Comparison of ENCODE assay signal across 17 mouse cellular contexts in the genomic region with DNA sequence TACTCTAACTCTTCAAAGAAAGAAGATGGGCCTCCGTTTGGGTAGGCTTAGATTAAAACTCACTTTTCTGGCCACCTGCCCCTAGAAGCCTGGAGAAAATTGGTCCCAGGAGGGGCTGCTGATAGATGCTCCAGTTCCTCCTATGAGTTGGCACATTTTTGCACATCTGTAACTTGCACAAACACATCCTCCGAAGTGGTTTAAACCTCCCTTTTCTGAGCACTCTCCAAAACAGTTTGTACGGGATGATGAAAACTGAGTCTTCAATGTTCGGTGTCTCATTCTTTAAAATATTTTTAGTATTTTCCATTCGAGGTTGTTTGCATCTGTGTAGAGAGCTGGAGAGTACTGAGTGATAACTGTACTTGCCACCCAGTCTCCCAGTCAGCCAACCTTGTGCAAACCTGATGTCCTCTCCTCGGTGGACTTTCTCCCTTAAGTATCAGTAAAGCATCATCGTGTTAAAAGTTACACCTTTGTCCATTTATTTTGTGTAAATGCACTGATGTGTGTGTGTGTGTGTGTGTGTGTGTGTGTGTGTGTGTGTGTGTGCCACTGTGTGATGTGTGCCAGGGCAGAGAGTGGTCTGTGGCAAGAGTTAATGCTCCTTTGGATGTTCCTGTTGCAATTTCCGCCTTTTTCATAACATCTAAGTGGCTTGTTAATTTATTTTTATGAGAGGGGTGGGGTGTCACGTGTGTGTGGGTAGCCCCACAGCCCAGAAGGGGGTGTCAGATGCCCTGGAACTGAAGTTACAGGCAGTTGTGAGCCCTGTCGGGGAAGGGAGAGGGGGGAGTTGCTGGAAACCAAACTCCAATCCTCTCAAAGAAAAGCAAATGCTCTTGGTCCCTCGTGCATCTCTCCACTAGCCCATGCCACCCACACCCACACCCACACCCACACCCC. TPM values are rescaled to one million over a fixed set of nuclear protein-coding genes. Genes with fewer than 3 reads are reported as not detected.
A peak's percentile ranks its signal among the peaks of the same experiment; 100 is the strongest.
DNase-seq lines count a peak whose midpoint lies in the region; ATAC-seq and TF ChIP-seq lines count a peak whose summit lies in the region.
"Had no signal": no experiment of that assay in that cellular context is flagged by ENCODE, and none has a peak within 500 bp of the region (broad histone marks: within the 10 kb centered on the region; RNA-seq: fewer than 3 reads in every experiment).

No protein-coding gene starts in this region.

- intact Hi-C loops in left cerebral cortex, postnatal 14 days (cut with DNase I), result loop anchor here (2.0 to 10.0 kb wide), 6 partner anchors 50 to 498 kb away; a partner anchor contains a TSS
- intact Hi-C loops in left cerebral cortex, postnatal 36 days (cut with DNase I), result loop anchor here (2.0 to 5.0 kb wide), 3 partner anchors 272 to 465 kb away; no protein-coding TSS in a partner anchor

- H3K27ac ChIP-seq in kidney, embryonic 15.5 days, result peak overlapping the region; percentile 70; the same call in 1 of the 2 replicates
- no peak overlapping the region for H3K27ac ChIP-seq in limb, embryonic 14.5 days (replicated peaks; ENCODE audit: low read depth, low read length)
- H3K27ac ChIP-seq: heart, adult 2 months; layer of hippocampus, adult 2 months; liver, embryonic 15.5 days; midbrain, embryonic 10.5 days had no signal

- H3K4me2 ChIP-seq in kidney, embryonic 15.5 days, result 0 out of 2 replicates have a peak overlapping the region, but pooled peaks have one; percentile 43
- peak overlapping the region; percentile 46 for H3K4me2 ChIP-seq in limb, embryonic 14.5 days (replicated peaks; ENCODE audit: low read depth, low read length, severe bottlenecking)
- H3K4me2 ChIP-seq: liver, embryonic 15.5 days had no signal

- TF ChIP-seq POLR2A in limb, embryonic 14.5 days (IDR thresholded peaks at IDR 0.05; ENCODE audit: borderline replicate concordance, extremely low read depth, insufficient read depth, insufficient read length), result no peak

- WGBS in kidney, embryonic 15.5 days, result 48% methylated on average over 11 of the region's 11 CpGs
- 35% methylated on average over 11 of the region's 11 CpGs for WGBS in limb, embryonic 14.5 days

- H3K4me1 ChIP-seq in kidney, embryonic 15.5 days, result peaks cover 50% of the 10 kb centered on the region
- peaks cover 30% of the 10 kb centered on the region for H3K4me1 ChIP-seq in limb, embryonic 14.5 days (ENCODE audit: control insufficient read depth, insufficient read depth, low read length)

- H3K9ac ChIP-seq in kidney, embryonic 15.5 days, result no peak overlapping the region
- H3K9ac ChIP-seq in limb, embryonic 14.5 days (ENCODE audit: low read depth, low read length, severe bottlenecking), result no peak overlapping the region
- H3K9ac ChIP-seq: liver, embryonic 15.5 days had no signal

- ATAC-seq in kidney, embryonic 15.5 days (replicated peaks; ENCODE audit: low FRiP score), result no peak
- no peak for ATAC-seq in limb, embryonic 14.5 days (ENCODE audit: low FRiP score, low read depth)

- no peak overlapping the region for H3K4me3 ChIP-seq in kidney, embryonic 15.5 days (replicated peaks)
- no peak overlapping the region for H3K4me3 ChIP-seq in limb, embryonic 14.5 days (replicated peaks; ENCODE audit: low read length)
- H3K4me3 ChIP-seq: heart, adult 2 months; layer of hippocampus, adult 2 months; liver, embryonic 15.5 days; midbrain, embryonic 10.5 days had no signal

- H3K27me3 ChIP-seq in kidney, embryonic 15.5 days, result no peaks in the 10 kb centered on the region; the same call in 1 of the 2 replicates
- 0 out of 2 replicates have a peak, but pooled peaks cover 4% of the 10 kb centered on the region for H3K27me3 ChIP-seq in limb, embryonic 14.5 days (ENCODE audit: control insufficient read depth, insufficient read depth, low read length)

- H3K36me3 ChIP-seq in kidney, embryonic 15.5 days, result no peaks in the 10 kb centered on the region
- no peaks in the 10 kb centered on the region for H3K36me3 ChIP-seq in limb, embryonic 14.5 days (ENCODE audit: control insufficient read depth, insufficient read depth, low read length)
- H3K36me3 ChIP-seq: liver, embryonic 15.5 days; midbrain, embryonic 10.5 days had no signal

- no peak for DNase-seq in kidney, adult 11 months
- peak; percentile 21 for DNase-seq in thymus, postnatal 25 days
- DNase-seq in thymus, postnatal 4 days, result no peak
- no peak for DNase-seq in limb, embryonic 14.5 days (ENCODE audit: low spot score)
- DNase-seq in embryo, embryonic 9.5 days (ENCODE audit: extremely low spot score), result no peak
- no peak for DNase-seq in left cerebral cortex, postnatal 14 days (ENCODE audit: low spot score in 2 of 2)
- no peak for DNase-seq in left cerebral cortex, postnatal 36 days (ENCODE audit: low spot score in 2 of 2)
- DNase-seq: adrenal gland, postnatal 25 days; B cell, adult 2 months; cerebellum, postnatal 14 days; heart, adult 2 months; heart, postnatal 14 days; thymus, adult 2 months had no signal

- H3K9me3 ChIP-seq in kidney, embryonic 15.5 days (replicated peaks), result no peaks in the 10 kb centered on the region
- no peaks in the 10 kb centered on the region for H3K9me3 ChIP-seq in limb, embryonic 14.5 days (ENCODE audit: control insufficient read depth, low read length)
- H3K9me3 ChIP-seq: liver, embryonic 15.5 days; midbrain, embryonic 10.5 days had no signal

RNA-seq across cellular contexts. Expression of a gene that starts 51.8 kb away (rescaled TPM):
- 381 and 397 TPM in 2 replicates for polyA plus RNA-seq in kidney, embryonic 15.5 days (2015; fragmentation: Nextera tagmentation; extraction: Ambion mirVana)
- 352 and 733 TPM in 2 replicates for polyA plus RNA-seq in limb, embryonic 14.5 days (2012; rRNA removed)
- polyA plus RNA-seq in limb, embryonic 14.5 days (2014; fragmentation: Nextera tagmentation; extraction: Ambion mirVana), result 231 and 233 TPM in 2 replicates
- 100 to 1,000 TPM; 263 to 314 TPM for total RNA-seq in left cerebral cortex, postnatal 14 days (2021)
- total RNA-seq in left cerebral cortex, postnatal 36 days (2021), result 100 to 1,000 TPM; 260 to 274 TPM
